Mouse (Mus musculus) olfactory bulb, adult 2 months (tissue): ENCODE results near the gene Rap1a. TPM values are rescaled to one million over a fixed set of nuclear protein-coding genes. Genes with fewer than 3 reads are reported as not detected.

Experiments used
- H3K27ac ChIP-seq: fragments of 200-500 bp; 2 replicates; pipeline ENCODE4 v1.5.1; 2012; ENCODE audit warnings: low read depth, low read length; ENCODE audit not compliant: insufficient read depth
- H3K4me1 ChIP-seq: fragments of 200-500 bp; 2 replicates; pipeline ENCODE4 v1.6.1; 2012; ENCODE audit warnings: low read length; ENCODE audit not compliant: control insufficient read depth, insufficient read depth
- H3K4me3 ChIP-seq: fragments of 200-500 bp; 2 replicates; pipeline ENCODE4 v1.5.1; 2012; ENCODE audit warnings: mild to moderate bottlenecking, low read depth, low read length, moderate library complexity; ENCODE audit not compliant: insufficient read depth
- CTCF ChIP-seq: fragments of 200-500 bp; IDR thresholded peaks from 2 replicates; pipeline ENCODE4 v1.5.1; 2012; ENCODE audit warnings: low read depth, mild to moderate bottlenecking, low read length, moderate library complexity; ENCODE audit not compliant: insufficient read depth
- POLR2A ChIP-seq: fragments of 200-500 bp; IDR thresholded peaks from 2 replicates; pipeline ENCODE4 v1.6.1; 2012; ENCODE audit warnings: mild to moderate bottlenecking, low read depth, low read length, moderate library complexity; ENCODE audit not compliant: insufficient read depth
- WGBS: fragments of 180-500 bp; shearing (Covaris S2); methylation state at CpG from one replicate; pipeline ENCODE4 v1.1.7; 2018; 5-methylcytosine and 5-hydroxymethylcytosine counted together
- polyA plus RNA-seq: library from polyadenylated mRNA; stranded (reverse); fragments of >200 nt; gene quantifications from 2 replicates; pipeline ENCODE4 v1.2.4, GENCODE M21; 2012; ENCODE audit warnings: low replicate concordance; ENCODE audit not compliant: missing spikeins, insufficient read depth, insufficient read length

The Rap1a gene
- polyA plus RNA-seq, 1 experiment: not detected

- peaks cover 35% of the 10 kb centered on the region for H3K4me1 ChIP-seq
- no peak for TF ChIP-seq POLR2A
- no peak for TF ChIP-seq CTCF
- H3K27ac ChIP-seq: no peak overlapping the region
- no peak overlapping the region for H3K4me3 ChIP-seq
- 71% methylated on average over 18 of the region's 18 CpGs for WGBS
These were observed 84.7 kb downstream of the Rap1a start for GRCm38 (mm10) chr3:105716353-105717000.

- no peak overlapping the region for H3K4me3 ChIP-seq
- H3K4me1 ChIP-seq: peaks cover 37% of the 10 kb centered on the region
- no peak overlapping the region for H3K27ac ChIP-seq
- TF ChIP-seq POLR2A: no peak
- no peak for TF ChIP-seq CTCF
These were observed 86.3 kb downstream of the Rap1a start for GRCm38 (mm10) chr3:105714820-105715167.

- no peak overlapping the region for H3K4me3 ChIP-seq
- WGBS: 42% methylated on average over 8 of the region's 8 CpGs
- TF ChIP-seq POLR2A (no peak), CTCF (no peak)
- 0 out of 2 replicates have a peak overlapping the region, but pooled peaks have one; percentile 13 for H3K27ac ChIP-seq
- H3K4me1 ChIP-seq: peaks cover 37% of the 10 kb centered on the region
These were observed 86.9 kb downstream of the Rap1a start for GRCm38 (mm10) chr3:105714091-105714819.

- TF ChIP-seq POLR2A: no peak
- no peak for TF ChIP-seq CTCF
- Histone ChIP-seq H3K4me1 (peaks cover 28% of the 10 kb centered on the region), H3K4me3 (no peak overlapping the region), H3K27ac (no peak overlapping the region)
These were observed 88.3 kb downstream of the Rap1a start for GRCm38 (mm10) chr3:105712827-105713226.

GRCm38 (mm10) chr3:105711741-105712140 is 89.4 kb downstream of the Rap1a start:
- peaks cover 29% of the 10 kb centered on the region for H3K4me1 ChIP-seq
- no peak for TF ChIP-seq POLR2A
- TF ChIP-seq CTCF: no peak
- no peak overlapping the region for H3K27ac ChIP-seq
- 68% methylated on average over 7 of the region's 7 CpGs for WGBS
- no peak overlapping the region for H3K4me3 ChIP-seq

GRCm38 (mm10) chr3:105710246-105710645 is 90.9 kb downstream of the Rap1a start:
- Histone ChIP-seq H3K27ac (peak overlapping the region; percentile 16; the same call in 1 of the 2 replicates), H3K4me1 (peaks cover 25% of the 10 kb centered on the region), H3K4me3 (no peak overlapping the region)
- 42% methylated on average over 6 of the region's 6 CpGs for WGBS
- TF ChIP-seq CTCF (no peak), POLR2A (no peak)

- no peak overlapping the region for H3K27ac ChIP-seq
- H3K4me3 ChIP-seq: no peak overlapping the region; the same call in 1 of the 2 replicates
- WGBS: 58% methylated on average over 7 of the region's 7 CpGs
- no peak for TF ChIP-seq POLR2A
- no peak for TF ChIP-seq CTCF
- peaks cover 18% of the 10 kb centered on the region for H3K4me1 ChIP-seq
These were observed 93.5 kb downstream of the Rap1a start for GRCm38 (mm10) chr3:105707590-105707989.

- peak overlapping the region; percentile 66; the same call in 1 of the 2 replicates for H3K4me3 ChIP-seq
- 32% methylated on average over 4 of the region's 4 CpGs for WGBS
- no peak for TF ChIP-seq POLR2A
- no peak for TF ChIP-seq CTCF
- peak overlapping the region; percentile 59 for H3K27ac ChIP-seq
- peaks cover 14% of the 10 kb centered on the region for H3K4me1 ChIP-seq
These were observed 94.6 kb downstream of the Rap1a start for GRCm38 (mm10) chr3:105706366-105707020.

GRCm38 (mm10) chr3:105705561-105705960 is 95.6 kb downstream of the Rap1a start:
- WGBS: 46% methylated on average over 3 of the region's 3 CpGs
- peak overlapping the region; percentile 66 for H3K4me3 ChIP-seq
- peak overlapping the region; percentile 59 for H3K27ac ChIP-seq
- peaks cover 14% of the 10 kb centered on the region for H3K4me1 ChIP-seq
- no peak for TF ChIP-seq CTCF
